Mouse (Mus musculus) limb, embryonic 10.5 days (tissue): Measurements from ENCODE around the gene Gli2. TPM values are rescaled to one million over a fixed set of nuclear protein-coding genes. Genes with fewer than 3 reads are reported as not detected.

Experiments
- microRNA-seq: library from miRNA; unstranded; fragments of <30 nt; microRNA quantifications from one replicate; pipeline ENCODE4, GENCODE M21; 2017
- polyA plus RNA-seq: library from polyadenylated mRNA; unstranded; fragments of >200 nt; fragmentation: Nextera tagmentation; extraction: Ambion mirVana; gene quantifications from 2 replicates; pipeline ENCODE4 v1.2.1, GENCODE M21; 2016

Gli2 gene
- polyA plus RNA-seq, 1 experiment from 2014 or later = 17.5 TPM

Small RNAs within 50 kb of the gene (microRNA-seq; reads per million reads assigned to microRNA genes)
- gene Mir6346 = not detected
